Mouse (Mus musculus) heart, postnatal 36 days (tissue): ENCODE measurements at regions not wholly inside any gene's neighbourhood (a gene's known extent, or its start where the extent isn't known, plus 50 kb on each side); places are given as distances from the start of the nearest gene placed in this dataset.
A peak's percentile ranks its signal among the peaks of the same experiment; 100 is the strongest.

Source experiments
- DNase-seq, 2 experiments: peaks; one replicate each; pipeline ENCODE4 v3.0.0; 2021 to 2022
- intact Hi-C: fragments of 180-260 bp; cut with DNase I; formaldehyde crosslinking; loops from one replicate; pipeline ENCODE4 v1.15.1; 2025
- microRNA-seq, 2 experiments: library from miRNA; unstranded; fragments of <30 nt; microRNA quantifications; one replicate each; pipeline ENCODE4 v1.2.0; 2021; ENCODE audit warnings: borderline number of aligned reads in 2 of 2

GRCm38 (mm10) chr4:23993823-23994222 is 502.4 kb upstream of the Mms22l start:
- no peak for DNase-seq
- intact Hi-C loops: no loop called here

DNA sequence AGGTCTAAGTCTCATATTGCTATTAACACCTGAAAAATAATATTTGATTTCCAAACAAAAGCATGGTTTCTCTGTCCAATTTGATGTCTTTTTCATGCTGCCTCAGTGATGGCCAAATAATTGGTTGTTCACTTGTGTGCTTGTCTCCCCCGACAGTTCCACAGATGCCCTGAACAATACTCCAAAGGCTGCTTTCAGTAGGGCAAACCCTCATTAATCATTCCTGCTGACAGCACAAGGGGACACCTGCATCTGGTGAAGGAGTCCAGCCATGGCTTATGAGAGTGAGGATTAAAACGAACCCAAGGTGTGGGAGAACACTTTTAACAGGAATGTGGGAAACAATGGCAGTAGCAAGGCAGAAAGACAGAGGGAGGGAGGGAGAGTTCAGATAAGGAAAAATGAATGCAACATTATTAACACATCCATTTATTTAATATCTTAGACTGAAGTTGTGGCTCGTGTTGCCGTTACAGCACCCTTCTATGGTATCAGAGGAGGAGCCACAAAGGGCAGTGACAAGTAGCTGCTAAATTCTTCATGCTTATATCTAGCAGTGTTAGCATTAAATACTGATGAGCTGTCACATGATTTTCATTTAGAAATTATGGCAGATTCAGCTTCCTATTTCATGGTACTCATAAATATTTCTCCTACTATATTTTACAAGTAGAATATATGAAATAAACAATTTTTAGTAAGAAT is 501.8 kb upstream of the Mms22l start:
- DNase-seq: no peak
- intact Hi-C loops: no loop called here

DNA sequence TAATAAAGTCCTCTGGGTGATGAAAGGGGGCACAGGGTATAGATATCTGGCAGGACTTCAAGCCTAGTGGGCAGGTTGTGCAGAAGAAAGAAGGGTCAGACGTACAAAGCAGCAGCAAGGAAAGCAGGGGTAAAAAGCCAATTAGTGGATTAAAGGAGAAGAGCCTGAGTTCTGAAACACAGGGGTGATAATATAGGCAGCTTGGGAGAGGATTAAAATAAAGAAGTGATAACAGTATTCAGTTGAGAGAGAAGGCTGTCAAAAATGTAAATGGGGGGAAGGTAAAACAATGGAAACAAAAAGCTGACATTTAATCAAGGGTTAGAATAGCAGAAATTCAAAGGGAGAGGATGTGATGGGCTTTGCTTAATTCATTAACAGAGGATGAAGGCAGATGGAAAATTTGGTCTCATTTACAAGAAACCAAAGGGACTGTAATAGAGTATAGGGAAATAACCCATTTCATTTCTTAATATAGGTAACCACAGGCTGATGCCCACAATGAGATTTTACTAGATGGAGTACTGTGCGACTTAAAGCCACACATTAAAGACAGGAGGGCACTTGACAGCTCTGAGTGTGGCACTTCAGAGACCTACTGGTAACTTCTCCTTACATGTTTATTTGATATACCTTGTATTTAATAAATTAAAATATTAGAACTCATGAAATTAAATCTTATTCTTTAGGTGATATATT is 489.8 kb upstream of the Mms22l start:
- intact Hi-C loops: no loop called here
- no peak for DNase-seq

DNA sequence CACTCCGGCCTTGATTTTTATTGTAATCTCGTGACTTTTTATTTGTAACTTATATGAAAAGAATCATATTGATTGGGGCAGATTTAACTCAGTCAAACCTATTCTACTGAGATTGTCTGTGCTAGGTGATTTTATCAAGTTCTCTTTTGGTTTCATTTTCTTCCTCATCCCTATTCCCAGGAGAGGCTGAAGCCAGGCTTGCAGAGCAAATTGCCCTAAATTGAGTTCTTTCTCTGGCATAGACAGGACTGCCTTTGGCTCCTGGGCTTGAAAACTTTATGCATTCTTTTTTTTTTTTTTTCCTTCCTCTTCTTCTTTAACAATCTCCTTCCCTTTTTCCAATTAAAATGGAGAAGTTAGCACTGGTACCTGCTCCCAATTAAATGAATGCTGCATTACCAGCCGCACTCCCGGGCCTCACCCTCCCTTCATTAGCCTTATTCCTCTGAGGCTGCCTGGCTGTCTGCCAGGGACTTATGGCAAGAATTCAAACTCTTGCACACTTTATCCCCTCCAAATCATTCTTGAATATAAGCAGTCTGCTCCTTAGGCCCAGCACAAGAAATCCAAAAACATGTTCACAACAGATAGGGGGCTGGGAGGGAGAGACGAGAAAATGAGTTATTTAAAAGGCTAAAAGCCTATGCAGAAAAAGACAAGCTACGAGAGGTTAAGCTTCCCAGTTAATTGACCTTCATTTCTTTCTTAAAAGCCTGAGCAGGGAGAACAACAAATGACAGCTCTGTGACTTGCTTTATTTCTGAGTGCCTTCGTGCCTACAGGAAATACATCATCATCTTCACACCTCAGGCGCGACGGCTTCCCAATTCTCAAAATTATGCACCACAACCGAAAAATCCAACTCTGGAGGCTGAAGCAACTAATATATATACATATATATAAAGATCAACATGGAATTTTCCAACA is 476.8 kb upstream of the Mms22l start:
- intact Hi-C loops: no loop called here
- DNase-seq: peak; percentile 1 to 2

Small RNAs in the stretch of these regions (microRNA-seq; reads per million reads assigned to microRNA genes)
- 0 reads per million in 2 experiments for gene Gm25978
